Mouse (Mus musculus) subcutaneous adipose tissue, adult 2 months (tissue): Measurements from ENCODE around the gene 1700001O22Rik. TPM values are rescaled to one million over a fixed set of nuclear protein-coding genes. Genes with fewer than 3 reads are reported as not detected.

ENCODE experiments used
- polyA plus RNA-seq: library from polyadenylated mRNA; depleted of rRNA; stranded (reverse); fragments of >200 nt; gene quantifications from 2 replicates; pipeline ENCODE4 v1.2.3, GENCODE M21; 2012; ENCODE audit warnings: low replicate concordance; rRNA removed

Gene 1700001O22Rik
- 1.8 and 6.4 TPM in 2 replicates for polyA plus RNA-seq

GRCm38 (mm10) chr2:30803604-30804003 is at the start of gene 1700001O22Rik:
TSS of gene 1700001O22Rik (minus strand) at chr2:30803661.

GRCm38 (mm10) chr2:30834373-30835022 is 31.0 kb upstream of the 1700001O22Rik start, which contains the start of gene Prrx2:
TSS of gene Prrx2 (plus strand) at chr2:30834972.

DNA sequence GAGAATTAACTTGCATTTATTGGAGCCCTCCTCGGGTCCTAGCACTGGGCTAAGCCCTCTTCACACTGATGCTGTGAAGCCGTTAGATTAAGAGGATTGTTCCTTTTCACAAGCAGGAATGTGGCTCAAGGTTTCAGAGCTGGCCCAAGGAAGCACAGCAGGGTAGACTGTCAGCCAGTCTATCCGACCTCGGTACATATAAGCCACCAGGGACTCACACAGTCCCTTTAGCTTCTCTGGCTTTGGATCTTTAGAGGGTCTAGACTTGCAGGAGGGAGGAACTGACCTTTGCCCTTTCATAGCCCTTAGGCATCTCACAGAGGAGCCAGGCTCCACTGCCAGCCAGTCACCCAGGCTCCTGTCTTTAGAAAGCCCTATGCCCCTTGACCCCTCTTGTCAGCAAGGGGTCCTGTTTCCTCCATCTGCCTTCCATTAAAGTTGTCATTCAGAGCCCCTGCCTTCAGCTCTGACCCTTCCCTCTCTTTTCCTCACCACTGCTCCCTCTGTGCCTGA is 26.9 kb upstream of the 1700001O22Rik start, which contains the start of gene Asb6:
Gene Asb6, minus strand, starts transcription at position 51 of the 513 bp plus-strand sequence.

GRCm38 (mm10) chr2:30807648-30808295 is 4.3 kb upstream of the 1700001O22Rik start, which contains the start of gene Ntmt1:
TSS of gene Ntmt1 (plus strand) at chr2:30807826.

Other genes starting within 250 kb of the 1700001O22Rik start
- 0.39 and 2.7 TPM in 2 replicates for gene Cstad, start 208.6 kb downstream of the 1700001O22Rik start, polyA plus RNA-seq
- gene Ntmt1, start 4.2 kb upstream of the 1700001O22Rik start, polyA plus RNA-seq, result 32.1 and 56.1 TPM in 2 replicates
- gene Asb6, start 26.7 kb upstream of the 1700001O22Rik start, polyA plus RNA-seq, result 40.0 and 52.4 TPM in 2 replicates
- gene Prrx2, start 31.3 kb upstream of the 1700001O22Rik start, polyA plus RNA-seq, result 16.2 and 47.7 TPM in 2 replicates
- 138 and 230 TPM in 2 replicates for gene Ptges, start 126.2 kb upstream of the 1700001O22Rik start, polyA plus RNA-seq
- gene Tor1b, start 149.3 kb upstream of the 1700001O22Rik start, polyA plus RNA-seq, result 31.9 and 50.1 TPM in 2 replicates
- gene Tor1a, start 164.3 kb upstream of the 1700001O22Rik start, polyA plus RNA-seq, result 45.7 and 50.5 TPM in 2 replicates
- gene BC005624, start 178.5 kb upstream of the 1700001O22Rik start, polyA plus RNA-seq, result 22.8 and 27.0 TPM in 2 replicates
- 14.3 and 18.9 TPM in 2 replicates for gene Usp20, start 178.6 kb upstream of the 1700001O22Rik start, polyA plus RNA-seq